Mouse (Mus musculus): ENCODE results near the gene Spns3.

Gene Spns3

GRCm38 (mm10) chr11:72452140-72452665, 98.1 kb downstream of the Spns3 start:
- DNase-seq (ENCODE audit: low spot score), result no peak

GRCm38 (mm10) chr11:72447475-72447874, 102.8 kb downstream of the Spns3 start:
- no peak for DNase-seq (ENCODE audit: low spot score)

- DNase-seq (ENCODE audit: low spot score), result no peak
These were observed 103.8 kb downstream of the Spns3 start for GRCm38 (mm10) chr11:72446311-72447105.

Measured in layer of hippocampus, adult 11-12 months (tissue).